Mouse (Mus musculus) erythroblast, embryonic 14.5 days (primary cell): ENCODE data around the gene Grin3b.

Experiments
- GATA1 ChIP-seq: IDR thresholded peaks from 2 replicates; pipeline ENCODE4 v1.6.1; 2012; ENCODE audit warnings: low read length, inconsistent platforms, mixed read lengths
- TAL1 ChIP-seq: IDR thresholded peaks from 3 replicates; pipeline ENCODE4 v1.6.1; 2012; ENCODE audit warnings: low read length, inconsistent platforms, mixed read lengths

- no peak for TF ChIP-seq GATA1
- no peak for TF ChIP-seq TAL1
Observed at GRCm38 (mm10) chr10:79950661-79951060, 19.9 kb upstream of the Grin3b start.
